Mouse (Mus musculus): ENCODE measurements around the gene Taf1. TPM values are rescaled to one million over a fixed set of nuclear protein-coding genes. Genes with fewer than 3 reads are reported as not detected.

Gene Taf1
- polyA plus RNA-seq, 1 experiment from 2014 or later, result 21.1 TPM

Other genes starting within 250 kb of the Taf1 start
- 11.1 and 14.5 TPM in 2 replicates for gene Nlgn3, start 233.6 kb upstream of the Taf1 start, polyA plus RNA-seq (2016; fragmentation: Nextera tagmentation; extraction: Ambion mirVana)
- 0.14 TPM in 1 of 2 replicates, not detected in the other for gene Gjb1, start 156.4 kb upstream of the Taf1 start, polyA plus RNA-seq (2016; fragmentation: Nextera tagmentation; extraction: Ambion mirVana)
- 43.6 and 44.8 TPM in 2 replicates for gene Zmym3, start 111.9 kb upstream of the Taf1 start, polyA plus RNA-seq (2016; fragmentation: Nextera tagmentation; extraction: Ambion mirVana)
- gene Nono, start 103.4 kb upstream of the Taf1 start, polyA plus RNA-seq (2016; fragmentation: Nextera tagmentation; extraction: Ambion mirVana), result 567 and 579 TPM in 2 replicates
- 12.8 and 14.2 TPM in 2 replicates for gene Itgb1bp2, start 83.6 kb upstream of the Taf1 start, polyA plus RNA-seq (2016; fragmentation: Nextera tagmentation; extraction: Ambion mirVana)
- 158 and 173 TPM in 2 replicates for gene Ogt, start 107.3 kb downstream of the Taf1 start, polyA plus RNA-seq (2016; fragmentation: Nextera tagmentation; extraction: Ambion mirVana)
- gene Cxcr3, start 201.5 kb downstream of the Taf1 start, polyA plus RNA-seq (2016; fragmentation: Nextera tagmentation; extraction: Ambion mirVana), result not detected in 2 replicates

Measured in limb, embryonic 12.5 days (tissue).